Mouse (Mus musculus): ENCODE results near the gene Xrra1.
"Not testable (repeated sequence)": the region's sequence is repeated elsewhere in the genome, so short reads cannot be mapped to it uniquely, and the experiment has no call there.

Gene Xrra1

DNA sequence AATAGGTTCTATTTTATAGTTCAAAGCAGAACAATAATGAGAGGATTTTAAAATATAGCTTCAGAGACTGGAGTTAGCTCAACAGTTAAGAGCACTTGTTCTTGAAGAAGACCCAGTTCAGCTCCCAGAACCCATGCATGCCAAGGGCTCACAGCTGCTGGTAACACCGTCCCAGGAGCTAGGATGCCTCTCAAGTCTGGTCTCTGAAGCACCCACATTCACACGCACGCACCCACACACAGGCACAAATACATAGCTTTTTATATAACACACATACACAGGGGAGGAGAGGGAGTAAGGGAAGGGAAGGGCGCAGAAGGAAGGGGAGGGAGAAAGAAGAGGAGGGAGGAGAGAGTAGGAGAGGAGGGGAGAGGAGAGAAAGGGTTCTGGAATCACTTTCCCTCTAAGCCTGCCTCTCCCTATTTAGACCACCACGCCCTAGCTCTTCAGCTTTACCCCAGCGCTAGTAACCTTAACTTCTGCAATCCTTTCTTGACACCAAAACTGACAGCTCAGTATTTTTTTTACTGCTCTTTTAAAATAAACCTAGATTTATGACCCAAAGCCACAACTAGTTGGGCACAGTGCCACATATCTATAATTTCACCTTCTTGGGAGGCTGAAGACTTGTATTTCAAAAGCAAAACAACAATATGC lies 94.7 kb downstream of the Xrra1 start:
- DNase-seq (ENCODE audit: low spot score), result no peak

DNA sequence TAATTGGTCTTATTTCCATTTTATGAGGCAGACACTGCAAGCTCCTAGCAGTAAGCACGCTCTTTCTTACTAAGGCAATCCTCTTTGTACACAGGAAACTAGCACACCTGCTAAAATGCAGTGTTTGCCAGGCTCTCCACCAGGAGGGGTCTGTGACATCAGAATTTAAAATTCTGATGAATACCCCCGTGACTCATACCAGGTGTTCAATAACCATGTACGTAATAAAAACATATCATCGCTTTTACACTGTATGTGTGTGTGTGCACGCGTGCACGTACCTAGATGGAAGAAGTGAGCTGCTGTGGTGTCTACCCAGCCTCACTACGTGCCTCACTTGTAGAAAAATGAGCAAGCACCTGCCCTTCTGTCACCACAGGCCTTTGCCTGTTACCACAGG lies 95.3 kb downstream of the Xrra1 start:
- no peak for DNase-seq (ENCODE audit: low spot score)

DNA sequence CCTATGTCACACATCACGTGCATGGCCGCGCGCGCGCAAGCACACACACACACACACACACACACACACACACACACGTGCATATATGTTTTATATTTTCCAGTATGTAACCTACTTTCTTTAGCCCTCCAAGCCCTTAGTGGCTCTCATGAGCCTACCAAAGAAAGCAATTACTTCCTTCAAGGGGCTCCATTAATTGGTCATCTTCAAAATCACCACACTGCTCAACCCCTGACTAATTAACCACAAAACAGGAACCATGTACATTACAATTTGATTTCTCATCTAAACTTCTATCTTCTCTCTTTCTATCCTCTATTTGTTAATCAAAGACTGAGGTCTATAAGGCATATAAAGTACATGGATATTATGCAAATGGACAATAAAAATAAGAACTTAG lies 97.2 kb downstream of the Xrra1 start:
- DNase-seq (ENCODE audit: low spot score), result no peak

DNA sequence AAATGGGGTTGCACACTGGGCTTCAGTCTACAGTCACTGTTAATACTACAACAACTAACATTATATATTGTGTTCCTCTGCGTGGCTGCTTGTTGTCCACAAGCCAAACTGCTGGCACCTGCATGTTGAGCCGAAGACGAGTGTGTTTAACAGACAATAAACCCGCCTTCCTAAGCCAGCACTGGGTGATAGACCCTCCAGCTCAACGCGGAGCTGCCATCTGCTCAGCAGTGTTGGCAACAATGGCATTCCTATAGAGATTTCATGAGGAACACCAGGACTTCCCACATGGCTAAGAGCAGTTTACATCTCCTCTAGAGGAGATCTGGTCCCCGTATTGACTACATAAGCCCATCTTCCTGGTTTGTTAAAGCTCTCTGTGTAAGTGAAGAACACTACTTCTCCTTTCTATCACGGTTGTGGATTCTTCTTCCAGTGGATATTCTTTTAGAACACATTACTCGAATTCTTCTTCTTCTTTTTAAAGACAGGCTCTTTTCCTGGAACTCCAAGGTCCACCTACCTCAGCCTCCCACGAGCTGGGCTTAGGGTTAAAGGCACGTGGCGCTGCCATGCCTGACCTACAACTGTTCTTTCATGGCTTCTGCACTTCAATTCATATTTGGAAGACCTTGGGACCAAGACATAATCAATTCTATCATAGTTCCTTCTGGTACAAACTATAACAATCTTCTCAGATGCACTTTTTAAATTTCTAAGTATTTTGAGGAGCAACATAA lies 98.5 kb downstream of the Xrra1 start:
- no peak for DNase-seq (ENCODE audit: low spot score)

DNA sequence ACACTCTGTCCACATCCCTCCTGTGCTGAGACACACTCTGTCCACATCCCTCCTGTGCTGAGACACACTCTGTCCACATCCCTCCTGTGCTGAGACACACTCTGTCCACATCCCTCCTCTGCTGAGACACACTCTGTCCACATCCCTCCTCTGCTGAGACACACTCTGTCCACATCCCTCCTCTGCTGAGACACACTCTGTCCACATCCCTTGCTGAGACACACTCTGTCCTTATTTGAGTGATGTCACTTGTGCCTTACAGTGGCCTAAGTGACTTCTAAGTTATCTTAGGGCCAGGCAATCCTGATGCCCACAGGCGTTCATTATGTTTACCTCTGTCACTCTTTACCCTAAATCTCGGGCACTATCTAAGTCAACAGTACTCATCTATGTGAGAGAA lies 101.7 kb downstream of the Xrra1 start:
- DNase-seq (ENCODE audit: low spot score), result not testable (repeated sequence)

DNA sequence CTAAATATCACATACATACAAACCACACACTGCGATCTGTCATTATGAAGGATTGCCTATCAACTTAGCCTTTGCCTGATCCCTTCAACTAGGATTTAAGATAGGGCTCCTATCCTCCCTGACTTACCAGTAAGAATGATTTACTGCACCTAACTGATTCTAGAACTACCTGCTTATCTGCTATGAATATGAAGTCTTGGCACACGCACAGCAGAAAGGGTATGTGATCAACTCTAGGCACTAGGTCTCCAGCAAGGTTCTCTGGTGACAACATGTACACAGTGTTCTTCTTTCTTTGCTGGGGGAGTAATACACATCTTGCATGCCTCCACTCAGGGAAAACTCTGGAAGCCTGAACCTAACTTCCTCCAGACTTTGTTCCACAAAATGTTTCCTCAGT lies 102.6 kb downstream of the Xrra1 start:
- DNase-seq (ENCODE audit: low spot score), result no peak

DNA sequence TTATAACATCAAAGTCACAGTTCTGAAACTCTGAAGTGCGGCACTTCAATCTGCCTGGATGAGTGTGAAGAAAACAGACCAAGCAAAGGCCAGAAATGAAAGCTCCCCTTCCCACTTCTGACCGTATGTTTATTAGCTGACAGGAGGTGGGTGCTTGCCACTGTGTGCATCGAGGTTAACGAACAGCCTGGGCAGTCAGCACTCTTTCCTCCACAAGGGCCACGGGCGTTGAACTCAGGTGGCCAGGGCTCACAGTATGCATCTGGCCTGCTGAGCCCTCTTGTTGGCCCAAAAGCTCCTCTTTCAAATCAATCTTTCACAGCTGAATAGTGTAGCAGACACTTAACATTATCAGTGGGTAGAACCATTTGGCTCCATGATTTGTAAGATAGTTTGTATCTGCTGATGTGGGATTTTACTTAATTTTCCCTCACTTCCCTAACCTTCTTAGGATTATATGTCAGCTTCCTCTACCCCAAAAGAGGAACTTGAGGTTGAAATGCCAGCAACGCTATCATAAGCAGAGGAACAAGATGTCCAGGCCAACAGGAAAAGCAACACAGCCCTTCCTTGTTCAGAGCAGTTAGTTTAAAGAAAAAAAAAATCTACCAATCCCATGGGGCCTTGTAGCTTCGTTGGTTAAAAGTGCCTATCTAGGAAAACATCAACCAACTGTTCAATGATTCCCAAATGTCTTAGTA lies 103.8 kb downstream of the Xrra1 start:
- no peak for DNase-seq (ENCODE audit: low spot score)

DNA sequence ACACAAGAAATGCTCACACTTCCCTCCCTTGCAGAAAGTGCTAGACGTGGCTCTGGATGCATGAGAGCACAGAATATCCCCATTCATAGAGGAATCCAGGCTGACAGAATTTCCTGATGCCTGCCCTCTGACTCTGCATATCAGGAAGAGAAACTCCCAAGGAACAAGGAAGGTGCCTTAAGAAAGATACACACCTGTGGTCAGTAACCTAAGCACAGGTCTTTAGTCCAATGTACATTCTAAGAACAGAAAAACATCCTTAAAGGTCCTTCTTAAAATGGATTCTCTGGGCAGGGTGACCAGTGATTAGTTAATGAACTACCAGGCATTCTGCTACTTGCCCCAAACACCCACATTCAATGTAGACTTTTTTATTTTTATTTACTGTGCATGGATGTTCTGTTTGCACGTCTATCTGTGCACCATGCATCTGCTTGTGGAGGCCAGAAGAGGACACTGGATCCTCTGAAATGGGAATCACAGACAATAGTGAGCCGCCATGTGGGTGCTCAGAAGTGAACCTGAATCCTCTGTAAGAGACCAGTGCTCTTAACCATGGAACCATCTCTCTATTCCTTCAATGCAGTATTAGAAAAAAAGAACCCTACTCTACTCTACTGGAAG lies 104.4 kb downstream of the Xrra1 start:
- no peak for DNase-seq (ENCODE audit: low spot score)

DNA sequence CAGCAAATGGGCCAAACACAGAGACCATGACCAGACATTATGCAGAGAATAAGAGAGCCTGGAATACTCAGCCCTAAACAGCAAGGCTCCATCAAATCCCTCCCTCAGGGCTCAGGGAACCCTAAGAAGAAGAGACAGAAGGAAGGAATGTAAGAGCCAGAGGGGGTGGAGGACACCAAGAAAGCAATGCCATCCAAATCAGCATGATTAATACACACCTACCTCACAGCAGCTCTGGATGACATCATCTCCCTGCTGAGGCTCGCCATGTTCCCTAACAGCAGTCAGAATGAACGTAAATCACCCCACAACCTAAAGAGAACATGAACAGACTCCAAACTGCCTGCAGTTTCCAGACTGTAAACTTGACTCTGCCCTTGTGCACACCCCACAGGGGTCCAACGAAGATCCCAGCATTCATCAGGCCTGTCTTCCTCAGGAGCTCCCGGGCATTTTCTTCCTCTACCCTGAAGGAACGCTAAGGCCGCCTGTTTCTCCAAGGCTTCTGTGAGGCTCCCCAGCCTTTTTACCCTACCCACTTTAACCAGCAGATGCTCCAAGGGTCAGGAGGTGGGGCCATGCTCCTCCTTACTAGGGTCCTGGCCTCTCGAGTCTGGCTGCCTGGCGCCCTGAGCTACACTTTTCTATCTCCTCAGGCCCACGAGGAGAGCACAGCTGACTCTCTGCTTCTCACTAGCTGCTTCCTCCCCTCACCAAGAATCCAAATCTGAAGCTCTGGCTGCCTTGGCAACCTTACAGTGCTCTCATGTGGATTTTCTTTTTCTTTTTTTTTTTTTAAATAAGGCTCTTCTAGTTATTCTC lies 106.3 kb downstream of the Xrra1 start:
- DNase-seq (ENCODE audit: low spot score), result peak; percentile 45

DNA sequence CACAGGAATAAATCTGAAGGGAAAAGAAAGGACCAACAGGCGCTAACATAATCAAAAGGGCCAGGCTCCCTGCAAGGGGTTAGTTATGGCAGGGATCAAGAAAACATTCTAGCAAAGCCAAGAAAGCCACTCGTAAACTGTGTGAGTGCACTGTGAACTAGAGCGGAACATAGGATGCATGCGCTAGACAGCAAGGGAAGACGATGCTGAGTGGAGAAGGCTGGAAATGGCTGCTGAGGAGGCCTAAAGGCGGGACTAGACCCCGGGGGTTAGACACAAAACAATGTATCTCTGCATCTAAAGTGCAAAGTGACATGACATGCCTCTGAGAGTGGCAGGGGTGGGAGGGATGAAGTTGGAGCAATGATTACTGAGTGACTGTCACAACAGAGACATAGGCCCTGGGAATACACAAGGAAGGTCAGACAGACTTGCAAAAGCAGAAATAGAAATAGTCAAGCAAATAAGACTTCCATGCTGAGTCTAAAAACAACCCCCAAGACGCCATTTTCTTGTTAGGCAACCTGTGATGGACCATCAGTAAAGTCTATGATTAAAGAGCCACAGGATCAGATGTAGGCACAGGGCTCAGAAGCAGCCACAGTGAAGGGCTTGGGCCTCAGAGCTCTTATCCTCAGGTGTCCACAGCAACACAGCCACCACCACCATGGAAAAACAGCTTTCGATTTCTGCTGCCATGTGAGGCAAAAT lies 107.2 kb downstream of the Xrra1 start:
- DNase-seq (ENCODE audit: low spot score), result no peak

All from MN1 (cell line).